Mouse (Mus musculus): ENCODE measurements around the gene Prkn.

Gene Prkn

GRCm38 (mm10) chr17:11751251-11751650, 911.1 kb downstream of the Prkn start:
- DNase-seq (ENCODE audit: low read depth): no peak

GRCm38 (mm10) chr17:11752686-11753085, 912.5 kb downstream of the Prkn start:
- DNase-seq (ENCODE audit: low read depth): no peak

GRCm38 (mm10) chr17:11765117-11765516, 924.9 kb downstream of the Prkn start:
- no peak for DNase-seq (ENCODE audit: low read depth)

- DNase-seq (ENCODE audit: low read depth): no peak
Observed at GRCm38 (mm10) chr17:11765581-11765980, 925.4 kb downstream of the Prkn start.

GRCm38 (mm10) chr17:11767301-11767700, 927.1 kb downstream of the Prkn start:
- DNase-seq (ENCODE audit: low read depth): no peak

- DNase-seq (ENCODE audit: low read depth): no peak
Observed at GRCm38 (mm10) chr17:11768345-11768744, 928.2 kb downstream of the Prkn start.

GRCm38 (mm10) chr17:11768971-11769370, 928.8 kb downstream of the Prkn start:
- no peak for DNase-seq (ENCODE audit: low read depth)

- no peak for DNase-seq (ENCODE audit: low read depth)
Observed at GRCm38 (mm10) chr17:11769513-11769912, 929.3 kb downstream of the Prkn start.

GRCm38 (mm10) chr17:11779547-11779946, 939.4 kb downstream of the Prkn start:
- DNase-seq (ENCODE audit: low read depth): no peak

- no peak for DNase-seq (ENCODE audit: low read depth)
Observed at GRCm38 (mm10) chr17:11780005-11780404, 939.8 kb downstream of the Prkn start.

GRCm38 (mm10) chr17:11780805-11781481, 940.8 kb downstream of the Prkn start:
- DNase-seq (ENCODE audit: low read depth): no peak

- DNase-seq (ENCODE audit: low read depth): no peak
Observed at GRCm38 (mm10) chr17:11788270-11788936, 948.2 kb downstream of the Prkn start.

GRCm38 (mm10) chr17:11795979-11796378, 955.8 kb downstream of the Prkn start:
- no peak for DNase-seq (ENCODE audit: low read depth)

GRCm38 (mm10) chr17:11801226-11801625, 961.0 kb downstream of the Prkn start:
- no peak for DNase-seq (ENCODE audit: low read depth)

GRCm38 (mm10) chr17:11807280-11807679, 967.1 kb downstream of the Prkn start:
- DNase-seq (ENCODE audit: low read depth): no peak

GRCm38 (mm10) chr17:11817886-11818285, 977.7 kb downstream of the Prkn start:
- DNase-seq (ENCODE audit: low read depth): peak; percentile 13

GRCm38 (mm10) chr17:11819506-11819905, 979.3 kb downstream of the Prkn start:
- DNase-seq (ENCODE audit: low read depth): no peak

GRCm38 (mm10) chr17:11820757-11821156, 980.6 kb downstream of the Prkn start:
- no peak for DNase-seq (ENCODE audit: low read depth)

GRCm38 (mm10) chr17:11829501-11829900, 989.3 kb downstream of the Prkn start:
- no peak for DNase-seq (ENCODE audit: low read depth)

- no peak for DNase-seq (ENCODE audit: low read depth)
Observed at GRCm38 (mm10) chr17:11837121-11837520, 996.9 kb downstream of the Prkn start.

GRCm38 (mm10) chr17:11844436-11844835, 1004.3 kb downstream of the Prkn start:
- DNase-seq (ENCODE audit: low read depth): no peak

- no peak for DNase-seq (ENCODE audit: low read depth)
Observed at GRCm38 (mm10) chr17:11844989-11845388, 1004.8 kb downstream of the Prkn start.

GRCm38 (mm10) chr17:11845506-11845905, 1005.3 kb downstream of the Prkn start:
- no peak for DNase-seq (ENCODE audit: low read depth)

GRCm38 (mm10) chr17:11854571-11854970, 1014.4 kb downstream of the Prkn start:
- DNase-seq (ENCODE audit: low read depth): no peak
